Mouse (Mus musculus) adipose tissue, adult 10 weeks (tissue): ENCODE measurements around the gene Loxl1. TPM values are rescaled to one million over a fixed set of nuclear protein-coding genes. Genes with fewer than 3 reads are reported as not detected.

Experiments used
- polyA plus RNA-seq: library from polyadenylated mRNA; stranded (reverse); fragments of 350-450 nt; fragmentation: Illumina TruSeq; extraction: RNeasy Lipid Tissue Mini Kit (QIAGEN cat#74804); gene quantifications from one replicate; pipeline ENCODE4 v1.2.3, GENCODE M21; 2014; ENCODE audit warnings: low read depth, low replicate concordance

Gene Loxl1
- 29.5 TPM for polyA plus RNA-seq

DNA sequence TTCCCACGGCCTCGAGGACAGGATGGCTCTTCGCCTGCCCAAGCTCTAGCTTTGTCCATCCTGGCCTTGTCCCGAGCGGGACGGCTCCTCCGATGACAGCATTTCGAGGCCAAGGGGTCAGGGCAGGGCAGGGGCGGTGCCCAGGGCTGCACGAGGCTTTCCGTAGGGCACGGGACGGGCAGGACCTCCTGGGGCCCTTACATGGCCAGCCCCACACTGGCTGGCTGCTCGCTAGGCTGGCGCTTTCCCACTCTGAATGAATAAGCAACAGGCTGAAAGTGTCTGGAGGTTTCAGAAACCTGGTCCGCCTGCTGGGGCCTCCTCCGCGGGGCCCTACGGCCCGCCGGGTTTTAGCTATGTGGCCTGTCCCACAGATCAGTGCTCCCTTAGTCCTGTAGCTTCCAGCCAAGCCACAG, at the start of gene Loxl1:
Loxl1 (minus strand) TSS at position 243 of the 416 bp plus-strand sequence.

DNA sequence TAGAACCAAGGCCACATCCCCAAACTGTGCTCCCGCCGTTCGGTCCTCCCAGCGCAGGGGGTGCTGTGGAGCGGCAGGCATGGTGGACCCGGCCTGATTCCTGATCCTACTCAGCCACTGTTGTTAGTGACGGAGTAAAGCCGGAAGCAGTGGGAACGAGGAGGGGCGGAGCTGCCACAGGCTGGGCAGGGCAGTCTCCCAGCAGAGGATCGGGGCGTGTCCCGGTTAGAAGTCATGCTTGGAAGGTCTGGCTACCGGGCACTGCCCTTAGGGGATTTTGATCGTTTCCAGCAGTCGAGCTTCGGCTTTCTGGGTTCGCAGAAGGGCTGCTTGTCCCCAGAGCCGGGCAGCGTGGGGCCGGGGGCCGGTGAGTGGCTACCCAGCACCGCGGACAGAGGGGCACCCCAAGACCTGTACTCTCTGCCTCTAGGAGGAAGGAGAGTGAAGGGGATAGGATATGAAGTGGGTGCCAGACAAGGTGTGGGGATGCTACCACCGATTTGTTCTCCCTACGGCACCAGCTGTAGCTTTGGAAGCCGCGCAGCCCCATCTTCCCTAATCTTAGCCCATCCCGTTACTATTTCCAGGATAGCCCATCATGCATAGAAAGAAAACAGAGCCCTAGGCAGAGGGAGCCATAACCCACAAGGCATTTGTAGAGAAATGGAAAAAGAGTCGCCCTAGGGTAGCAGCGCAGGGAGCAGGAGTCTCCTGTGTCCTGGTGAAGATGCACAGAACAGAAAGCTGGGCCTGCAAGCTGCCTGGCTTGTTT, 59.8 kb downstream of the Loxl1 start, which contains the start of gene Stoml1:
Stoml1 (plus strand) TSS at position 132 of the 772 bp plus-strand sequence.

DNA sequence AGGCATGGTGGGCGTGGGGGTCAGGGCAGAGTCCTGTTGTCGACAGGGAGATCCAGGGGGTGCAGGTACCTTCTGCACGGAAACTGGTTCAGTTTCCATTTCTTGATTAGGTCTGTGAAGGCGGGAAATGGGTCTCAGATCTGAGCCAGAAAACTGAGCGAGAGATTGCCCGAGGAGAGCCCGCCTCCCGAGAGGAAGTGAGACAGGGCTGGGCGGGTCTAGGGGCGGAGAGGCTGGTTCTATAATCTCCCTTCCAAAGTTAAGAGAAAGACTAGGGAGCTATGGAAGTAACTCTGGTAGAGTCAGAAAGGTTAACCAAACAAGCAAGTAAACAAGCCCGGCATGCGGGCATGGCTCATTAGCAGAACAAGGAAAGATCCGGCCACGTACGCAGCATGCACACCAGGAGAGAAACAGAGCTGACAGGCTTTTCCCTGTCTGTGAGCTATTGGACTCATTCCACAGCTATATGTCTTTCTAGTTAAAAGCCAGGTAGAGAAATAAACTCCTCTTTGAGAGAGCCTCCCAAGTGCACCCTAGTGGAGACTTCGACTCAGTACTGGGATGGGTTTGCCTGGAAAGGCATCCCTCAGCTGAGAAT, 63.3 kb downstream of the Loxl1 start, which contains the start of gene Pml:
Pml (minus strand) TSS at position 195 of the 601 bp plus-strand sequence.

Other genes with a start within 250 kb of the Loxl1 start
- 4.2 TPM for gene Stra6, start 249.4 kb downstream of the Loxl1 start, polyA plus RNA-seq
- 3.6 TPM for gene Ccdc33, start 194.4 kb downstream of the Loxl1 start, polyA plus RNA-seq
- 51.5 TPM for gene Islr, start 108.9 kb downstream of the Loxl1 start, polyA plus RNA-seq
- gene Islr2, start 108.9 kb downstream of the Loxl1 start, polyA plus RNA-seq, result 2.5 TPM
- 18.4 TPM for gene Pml, start 63.4 kb downstream of the Loxl1 start, polyA plus RNA-seq
- 21.5 TPM for gene Stoml1, start 60.0 kb downstream of the Loxl1 start, polyA plus RNA-seq
- 4.5 TPM for gene Tbc1d21, start 57.3 kb upstream of the Loxl1 start, polyA plus RNA-seq
- 5.0 TPM for gene Insyn1, start 175.4 kb upstream of the Loxl1 start, polyA plus RNA-seq
- gene Cd276, start 242.3 kb upstream of the Loxl1 start, polyA plus RNA-seq, result 4.4 TPM